Mouse (Mus musculus): ENCODE results near the gene Serpinb1c.
"Not testable (repeated sequence)": the region's sequence is repeated elsewhere in the genome, so short reads cannot be mapped to it uniquely, and the experiment has no call there.

Gene Serpinb1c

GRCm38 (mm10) chr13:32866484-32866883 lies 31.5 kb downstream of the Serpinb1c start:
- DNase-seq (ENCODE audit: low spot score in 2 of 2) = peak; percentile 22 to 70

- no peak for DNase-seq (ENCODE audit: low spot score in 2 of 2)
Observed at GRCm38 (mm10) chr13:32865591-32865990, 32.4 kb downstream of the Serpinb1c start.

GRCm38 (mm10) chr13:32864529-32864928 lies 33.5 kb downstream of the Serpinb1c start:
- not testable (repeated sequence) for DNase-seq (ENCODE audit: low spot score in 2 of 2)

GRCm38 (mm10) chr13:32863456-32863855 lies 34.6 kb downstream of the Serpinb1c start:
- DNase-seq (ENCODE audit: low spot score in 2 of 2) = no peak

GRCm38 (mm10) chr13:32860821-32861220 lies 37.2 kb downstream of the Serpinb1c start:
- DNase-seq (ENCODE audit: low spot score in 2 of 2) = no peak

- DNase-seq (ENCODE audit: low spot score in 2 of 2) = no peak
Observed at GRCm38 (mm10) chr13:32853073-32853472, 44.9 kb downstream of the Serpinb1c start.

GRCm38 (mm10) chr13:32852539-32852938 lies 45.5 kb downstream of the Serpinb1c start:
- no peak for DNase-seq (ENCODE audit: low spot score in 2 of 2)

GRCm38 (mm10) chr13:32851967-32852366 lies 46.0 kb downstream of the Serpinb1c start:
- peak in 1 of 2 experiments; percentile 32 for DNase-seq (ENCODE audit: low spot score in 2 of 2)

- DNase-seq (ENCODE audit: low spot score in 2 of 2) = no peak
Observed at GRCm38 (mm10) chr13:32850668-32851404, 47.2 kb downstream of the Serpinb1c start, which contains the start of gene Serpinb1a. TSS of gene Serpinb1a (minus strand) at chr13:32851185.

- DNase-seq (ENCODE audit: low spot score in 2 of 2) = no peak
Observed at GRCm38 (mm10) chr13:32850156-32850555, 47.9 kb downstream of the Serpinb1c start.

- DNase-seq (ENCODE audit: low spot score in 2 of 2) = no peak
Observed at GRCm38 (mm10) chr13:32849531-32850123, 48.4 kb downstream of the Serpinb1c start.

GRCm38 (mm10) chr13:32849092-32849491 lies 48.9 kb downstream of the Serpinb1c start:
- DNase-seq (ENCODE audit: low spot score in 2 of 2) = no peak

- no peak for DNase-seq (ENCODE audit: low spot score in 2 of 2)
Observed at GRCm38 (mm10) chr13:32846221-32846620, 51.8 kb downstream of the Serpinb1c start.

- DNase-seq (ENCODE audit: low spot score in 2 of 2) = no peak
Observed at GRCm38 (mm10) chr13:32841349-32841748, 56.7 kb downstream of the Serpinb1c start.

- DNase-seq (ENCODE audit: low spot score in 2 of 2) = no peak
Observed at GRCm38 (mm10) chr13:32839314-32839713, 58.7 kb downstream of the Serpinb1c start.

GRCm38 (mm10) chr13:32834513-32834912 lies 63.5 kb downstream of the Serpinb1c start:
- DNase-seq (ENCODE audit: low spot score in 2 of 2) = no peak

GRCm38 (mm10) chr13:32833237-32833636 lies 64.8 kb downstream of the Serpinb1c start:
- DNase-seq (ENCODE audit: low spot score in 2 of 2) = no peak

GRCm38 (mm10) chr13:32832776-32833175 lies 65.2 kb downstream of the Serpinb1c start:
- no peak for DNase-seq (ENCODE audit: low spot score in 2 of 2)

GRCm38 (mm10) chr13:32831505-32832273 lies 66.3 kb downstream of the Serpinb1c start:
- DNase-seq (ENCODE audit: low spot score in 2 of 2) = no peak

Data from frontal cortex, postnatal 10 days (tissue).